Mouse (Mus musculus) cortical plate, adult 2 months (tissue): Measurements from ENCODE around the gene Lsm10.

ENCODE experiments used
- CTCF ChIP-seq: fragments of 200-500 bp; IDR thresholded peaks from 2 replicates; pipeline ENCODE4 v1.5.1; 2011; ENCODE audit warnings: mild to moderate bottlenecking, control low read depth, low read length; ENCODE audit not compliant: insufficient read depth; ENCODE audit errors: extremely low read depth
- POLR2A ChIP-seq: fragments of 200-500 bp; IDR thresholded peaks from 2 replicates; pipeline ENCODE4 v1.6.1; 2011; ENCODE audit warnings: mild to moderate bottlenecking, low read length, control low read depth; ENCODE audit not compliant: insufficient read depth; ENCODE audit errors: extremely low read depth

GRCm38 (mm10) chr4:126084382-126084781, 12.0 kb upstream of the Lsm10 start:
- TF ChIP-seq CTCF (no peak), POLR2A (no peak)
